Mouse (Mus musculus) gastrocnemius, adult 18-20 months (tissue): Measurements from ENCODE around the gene Il4ra. TPM values are rescaled to one million over a fixed set of nuclear protein-coding genes. Genes with fewer than 3 reads are reported as not detected.

Source experiments
- DNase-seq: peaks from one replicate; pipeline ENCODE4 v3.0.0; 2021; ENCODE audit warnings: low spot score
- total RNA-seq, 2 experiments: library from RNA; stranded (reverse); gene quantifications; 2 replicates each; pipeline ENCODE4 v1.2.3; 2021

The Il4ra gene
- total RNA-seq, 2 experiments from 2014 or later, result 4.7 to 5.2 TPM

GRCm38 (mm10) chr7:125546727-125547126 lies 5.2 kb upstream of the Il4ra start:
- DNase-seq, result no peak

- DNase-seq, result no peak
These were observed 2.0 kb upstream of the Il4ra start for GRCm38 (mm10) chr7:125549916-125550315.

GRCm38 (mm10) chr7:125550881-125551381 lies 989 bp upstream of the Il4ra start:
- DNase-seq, result peak; percentile 55

GRCm38 (mm10) chr7:125552851-125553555 lies 1.1 kb downstream of the Il4ra start:
- no peak for DNase-seq

- no peak for DNase-seq
These were observed 1.9 kb downstream of the Il4ra start for GRCm38 (mm10) chr7:125553653-125554428.

GRCm38 (mm10) chr7:125554456-125555114 lies 2.7 kb downstream of the Il4ra start:
- no peak for DNase-seq

- no peak for DNase-seq
These were observed 3.5 kb downstream of the Il4ra start for GRCm38 (mm10) chr7:125555351-125555872.

- no peak for DNase-seq
These were observed 4.2 kb downstream of the Il4ra start for GRCm38 (mm10) chr7:125556096-125556495.

- no peak for DNase-seq
These were observed 4.9 kb downstream of the Il4ra start for GRCm38 (mm10) chr7:125556865-125557264.

- no peak for DNase-seq
These were observed 6.6 kb downstream of the Il4ra start for GRCm38 (mm10) chr7:125558401-125558945.

- no peak for DNase-seq
These were observed 7.1 kb downstream of the Il4ra start for GRCm38 (mm10) chr7:125558997-125559396.

- peak; percentile 56 for DNase-seq
These were observed 7.6 kb downstream of the Il4ra start for GRCm38 (mm10) chr7:125559537-125559936.

- no peak for DNase-seq
These were observed 8.3 kb downstream of the Il4ra start for GRCm38 (mm10) chr7:125560146-125560785.

- peak; percentile 90 for DNase-seq
These were observed 9.3 kb downstream of the Il4ra start for GRCm38 (mm10) chr7:125561085-125561690.

GRCm38 (mm10) chr7:125562413-125562812 lies 10.5 kb downstream of the Il4ra start:
- no peak for DNase-seq

- DNase-seq, result no peak
These were observed 11.2 kb downstream of the Il4ra start for GRCm38 (mm10) chr7:125563093-125563492.

GRCm38 (mm10) chr7:125564316-125565024 lies 12.6 kb downstream of the Il4ra start:
- no peak for DNase-seq

GRCm38 (mm10) chr7:125565516-125566285 lies 13.8 kb downstream of the Il4ra start:
- no peak for DNase-seq

- no peak for DNase-seq
These were observed 14.5 kb downstream of the Il4ra start for GRCm38 (mm10) chr7:125566420-125566819.
